Mouse (Mus musculus) MEL (cell line): ENCODE results near the gene Farsa. TPM values are rescaled to one million over a fixed set of nuclear protein-coding genes. Genes with fewer than 3 reads are reported as not detected.

Experiments
- DNase-seq: peaks from one replicate; pipeline ENCODE4 v3.0.0; 2011; ENCODE audit warnings: low read depth, low spot score
- H3K27ac ChIP-seq: 2 replicates; pipeline ENCODE4 v1.5.1; 2012; ENCODE audit warnings: low read depth, mild to moderate bottlenecking, control low read depth, low read length, moderate library complexity; ENCODE audit not compliant: control insufficient read depth
- H3K27me3 ChIP-seq, 2 experiments: fragments of 150-350 bp in 1 of 2; sonication (generic) in 1 of 2; 2 replicates each; pipeline ENCODE4 v1.6.1; 2012; ENCODE audit warnings: low read length in 2 of 2, mild to moderate bottlenecking in 2 of 2, improper control_type of control experiment in 1 of 2, moderate library complexity in 1 of 2; ENCODE audit not compliant: insufficient read depth in 2 of 2, control insufficient read depth in 1 of 2
- H3K36me3 ChIP-seq, 2 experiments: 2 replicates each; pipeline ENCODE4 v1.6.1; 2012 to 2014; ENCODE audit warnings: low read length in 2 of 2, improper control_type of control experiment in 1 of 2, inconsistent platforms in 1 of 2, mild to moderate bottlenecking in 1 of 2; ENCODE audit not compliant: insufficient read depth in 2 of 2, control insufficient read depth in 1 of 2
- H3K4me1 ChIP-seq, 2 experiments: fragments of 150-350 bp in 1 of 2; sonication (generic) in 1 of 2; 2 replicates each; pipeline ENCODE4 v1.6.1; 2012; ENCODE audit warnings: low read length in 2 of 2, improper control_type of control experiment in 1 of 2, mild to moderate bottlenecking in 1 of 2; ENCODE audit not compliant: insufficient read depth in 2 of 2, control insufficient read depth in 1 of 2
- H3K4me3 ChIP-seq, 2 experiments: fragments of 150-350 bp in 1 of 2; sonication (generic) in 1 of 2; 2 replicates each; pipeline ENCODE4 v1.5.1; 2012; ENCODE audit warnings: low read depth in 2 of 2, low read length in 2 of 2, mild to moderate bottlenecking in 2 of 2, moderate library complexity in 2 of 2, control low read depth in 1 of 2, improper control_type of control experiment in 1 of 2; ENCODE audit not compliant: control insufficient read depth in 1 of 2, insufficient read depth in 1 of 2
- H3K79me2 ChIP-seq: 2 replicates; pipeline ENCODE4 v1.6.1; 2012; ENCODE audit warnings: mild to moderate bottlenecking, low read length, moderate library complexity; ENCODE audit not compliant: control insufficient read depth, poor library complexity, insufficient read depth
- H3K9ac ChIP-seq: 2 replicates; pipeline ENCODE4 v1.6.1; 2012; ENCODE audit warnings: low read depth, mild to moderate bottlenecking, control low read depth, low read length, moderate library complexity; ENCODE audit not compliant: control insufficient read depth, poor library complexity, severe bottlenecking
- H3K9me3 ChIP-seq: fragments of 150-350 bp; sonication (generic); replicated peaks from 2 replicates; pipeline ENCODE4 v1.6.1; 2012; ENCODE audit warnings: mild to moderate bottlenecking, low read length, improper control_type of control experiment, moderate library complexity; ENCODE audit not compliant: insufficient read depth
- BHLHE40 ChIP-seq: IDR thresholded peaks from 2 replicates; pipeline ENCODE4 v1.6.1; 2012; ENCODE audit warnings: low read depth, mild to moderate bottlenecking, inconsistent platforms, low read length, improper control_type of control experiment, borderline replicate concordance
- CHD1 ChIP-seq: IDR thresholded peaks from 2 replicates; pipeline ENCODE4 v1.6.1; 2012; ENCODE audit warnings: low read depth, mild to moderate bottlenecking, inconsistent platforms, low read length, improper control_type of control experiment
- CHD2 ChIP-seq: IDR thresholded peaks from 2 replicates; pipeline ENCODE4 v1.6.1; 2011; ENCODE audit warnings: low read length, improper control_type of control experiment
- CTCF ChIP-seq, 3 experiments: IDR thresholded peaks in 2 of 3; conservative IDR thresholded peaks in 1 of 3; 2 replicates each; pipeline ENCODE4 v1.5.1; 2011 to 2012; ENCODE audit warnings: low read length in 3 of 3, low read depth in 2 of 3, mild to moderate bottlenecking in 2 of 3, improper control_type of control experiment in 1 of 3, inconsistent platforms in 1 of 3, mixed read lengths in 1 of 3, moderate library complexity in 1 of 3; ENCODE audit not compliant: control insufficient read depth in 1 of 3, insufficient read depth in 1 of 3, poor library complexity in 1 of 3, severe bottlenecking in 1 of 3
- E2F4 ChIP-seq: IDR thresholded peaks from 2 replicates; pipeline ENCODE4 v1.6.1; 2011; ENCODE audit warnings: low read depth, low read length, improper control_type of control experiment, borderline replicate concordance
- ELF1 ChIP-seq: IDR thresholded peaks from 2 replicates; pipeline ENCODE4 v1.6.1; 2014; ENCODE audit warnings: low read depth, mild to moderate bottlenecking, inconsistent platforms, low read length, improper control_type of control experiment, moderate library complexity
- EP300 ChIP-seq, 2 experiments: IDR thresholded peaks; 2 replicates each; pipeline ENCODE4 v1.6.1; 2011; ENCODE audit warnings: improper control_type of control experiment in 2 of 2, low read length in 2 of 2, low read depth in 1 of 2, mild to moderate bottlenecking in 1 of 2
- ETS1 ChIP-seq: IDR thresholded peaks from 2 replicates; pipeline ENCODE4 v1.6.1; 2012; ENCODE audit warnings: low read depth, mild to moderate bottlenecking, inconsistent platforms, low read length, improper control_type of control experiment, moderate library complexity
- HCFC1 ChIP-seq: IDR thresholded peaks from 2 replicates; pipeline ENCODE4 v1.6.1; 2012; ENCODE audit warnings: low read depth, mild to moderate bottlenecking, inconsistent platforms, low read length, improper control_type of control experiment, moderate library complexity
- JUND ChIP-seq: IDR thresholded peaks from 2 replicates; pipeline ENCODE4 v1.6.1; 2011; ENCODE audit warnings: low read depth, mild to moderate bottlenecking, improper control_type of control experiment, low read length
- KAT2A ChIP-seq: conservative IDR thresholded peaks from 2 replicates; pipeline ENCODE4 v1.6.1; 2012; ENCODE audit warnings: low read depth, low read length, improper control_type of control experiment, inconsistent platforms
- MAX ChIP-seq: IDR thresholded peaks from 2 replicates; pipeline ENCODE4 v1.6.1; 2011; ENCODE audit warnings: low read length, improper control_type of control experiment
- MAZ ChIP-seq: IDR thresholded peaks from 2 replicates; pipeline ENCODE4 v1.6.1; 2012; ENCODE audit warnings: low read depth, mild to moderate bottlenecking, inconsistent platforms, low read length, improper control_type of control experiment
- MXI1 ChIP-seq: IDR thresholded peaks from 2 replicates; pipeline ENCODE4 v1.6.1; 2011; ENCODE audit warnings: mild to moderate bottlenecking, low read depth, low read length, improper control_type of control experiment
- MYB ChIP-seq: IDR thresholded peaks from 2 replicates; pipeline ENCODE4 v1.6.1; 2011; ENCODE audit warnings: mild to moderate bottlenecking, low read depth, low read length, improper control_type of control experiment
- NELFE ChIP-seq: IDR thresholded peaks from 2 replicates; pipeline ENCODE4 v1.6.1; 2011; ENCODE audit warnings: low read depth, low read length, improper control_type of control experiment
- POLR2A ChIP-seq, 2 experiments: IDR thresholded peaks; 2 replicates each; pipeline ENCODE4 v1.6.1; 2011 to 2012; ENCODE audit warnings: low read length in 2 of 2, mild to moderate bottlenecking in 2 of 2, control low read depth in 1 of 2, improper control_type of control experiment in 1 of 2, low read depth in 1 of 2, moderate library complexity in 1 of 2; ENCODE audit not compliant: control insufficient read depth in 1 of 2, insufficient read depth in 1 of 2, poor library complexity in 1 of 2
- POLR2AphosphoS5 ChIP-seq: IDR thresholded peaks from 2 replicates; pipeline ENCODE4 v1.6.1; 2012; ENCODE audit warnings: low read depth, borderline replicate concordance, mild to moderate bottlenecking, inconsistent platforms, low read length, moderate library complexity, mixed read lengths
- RAD21 ChIP-seq: IDR thresholded peaks from 2 replicates; pipeline ENCODE4 v1.6.1; 2011; ENCODE audit warnings: mild to moderate bottlenecking, low read depth, low read length, improper control_type of control experiment
- RCOR1 ChIP-seq: IDR thresholded peaks from 2 replicates; pipeline ENCODE4 v1.6.1; 2012; ENCODE audit warnings: low read depth, mild to moderate bottlenecking, inconsistent platforms, low read length, improper control_type of control experiment
- SIN3A ChIP-seq: IDR thresholded peaks from 2 replicates; pipeline ENCODE4 v1.6.1; 2012; ENCODE audit warnings: low read length, improper control_type of control experiment, inconsistent platforms
- SMC3 ChIP-seq: IDR thresholded peaks from 2 replicates; pipeline ENCODE4 v1.6.1; 2011; ENCODE audit warnings: low read depth, low read length, improper control_type of control experiment
- TBP ChIP-seq: IDR thresholded peaks from 2 replicates; pipeline ENCODE4 v1.8.0; 2011; ENCODE audit warnings: low read depth, low read length, improper control_type of control experiment
- TCF12 ChIP-seq: IDR thresholded peaks from 2 replicates; pipeline ENCODE4 v1.6.1; 2014; ENCODE audit warnings: low read depth, mild to moderate bottlenecking, inconsistent platforms, low read length, improper control_type of control experiment, moderate library complexity
- UBTF ChIP-seq: IDR thresholded peaks from 2 replicates; pipeline ENCODE4 v1.6.1; 2012; ENCODE audit warnings: low read depth, mild to moderate bottlenecking, inconsistent platforms, low read length, improper control_type of control experiment, moderate library complexity, borderline replicate concordance; ENCODE audit not compliant: insufficient read depth
- USF1 ChIP-seq: IDR thresholded peaks from 2 replicates; pipeline ENCODE4 v1.6.1; 2014; ENCODE audit warnings: low read depth, mild to moderate bottlenecking, inconsistent platforms, low read length, improper control_type of control experiment, moderate library complexity
- USF2 ChIP-seq, 2 experiments: IDR thresholded peaks; 2 replicates each; pipeline ENCODE4 v1.6.1; 2011 to 2012; ENCODE audit warnings: improper control_type of control experiment in 2 of 2, low read length in 2 of 2, borderline replicate concordance in 1 of 2, inconsistent platforms in 1 of 2, low read depth in 1 of 2, mild to moderate bottlenecking in 1 of 2; ENCODE audit not compliant: insufficient read depth in 1 of 2
- ZC3H11A ChIP-seq: IDR thresholded peaks from 2 replicates; pipeline ENCODE4 v1.6.1; 2012; ENCODE audit warnings: low read depth, mild to moderate bottlenecking, inconsistent platforms, low read length, improper control_type of control experiment
- ZNF384 ChIP-seq: IDR thresholded peaks from 2 replicates; pipeline ENCODE4 v1.6.1; 2012; ENCODE audit warnings: low read depth, mild to moderate bottlenecking, inconsistent platforms, low read length, improper control_type of control experiment
- polyA plus RNA-seq, 2 experiments: library from polyadenylated mRNA; stranded (reverse) in 1 of 2; unstranded in 1 of 2; fragments of >175 nt in 1 of 2; fragments of >200 nt in 1 of 2; gene quantifications; 2 replicates each; pipeline versions ENCODE4 v1.2.1 to v1.2.4; 2012; ENCODE audit warnings: low replicate concordance in 2 of 2, low read depth in 1 of 2; ENCODE audit not compliant: insufficient read length in 2 of 2, insufficient read depth in 1 of 2, missing spikeins in 1 of 2
- total RNA-seq: library from RNA; depleted of rRNA; stranded (reverse); fragments of 300-350 nt; gene quantifications from 2 replicates; pipeline ENCODE4 v1.2.3, GENCODE M21; 2012

Gene Farsa
- total and polyA plus RNA-seq, 3 experiments, result 152 to 295 (median 245) TPM

- Histone ChIP-seq H3K9me3 (no peaks in the 10 kb centered on the region), H3K4me1 (peaks cover 4 to 5% of the 10 kb centered on the region in 2 experiments; a peak in 3 of 4 replicates), H3K79me2 (no peaks in the 10 kb centered on the region; the same call in 1 of the 2 replicates), H3K36me3 (peaks cover 0 to 6% of the 10 kb centered on the region in 2 experiments; a peak in 1 of 4 replicates), H3K27me3 (no peaks in the 10 kb centered on the region), H3K9ac (no peak overlapping the region), H3K4me3 (no peak overlapping the region), H3K27ac (no peak overlapping the region)
- TF ChIP-seq CTCF (IDR thresholded peaks at IDR 0.05 in 2 of 3, conservative IDR thresholded peaks at IDR 0.05 in 1 of 3; ENCODE audit: control insufficient read depth in 1 of 3, insufficient read depth in 1 of 3, low read depth in 2 of 3, low read length in 3 of 3, poor library complexity in 1 of 3, severe bottlenecking in 1 of 3) (peak; percentile 82 to 93 (median 89)), ZNF384 (no peak), E2F4 (no peak), CHD2 (no peak), CHD1 (no peak), UBTF (no peak), ZC3H11A (peak; percentile 22; the same call in 1 of the 2 replicates), RAD21 (peak; percentile 62), RCOR1 (no peak), BHLHE40 (no peak), SMC3 (peak; percentile 67)
- DNase-seq, result peak; percentile 88
Measured at GRCm38 (mm10) chr8:84823653-84824052, 33.1 kb upstream of the Farsa start.

DNA sequence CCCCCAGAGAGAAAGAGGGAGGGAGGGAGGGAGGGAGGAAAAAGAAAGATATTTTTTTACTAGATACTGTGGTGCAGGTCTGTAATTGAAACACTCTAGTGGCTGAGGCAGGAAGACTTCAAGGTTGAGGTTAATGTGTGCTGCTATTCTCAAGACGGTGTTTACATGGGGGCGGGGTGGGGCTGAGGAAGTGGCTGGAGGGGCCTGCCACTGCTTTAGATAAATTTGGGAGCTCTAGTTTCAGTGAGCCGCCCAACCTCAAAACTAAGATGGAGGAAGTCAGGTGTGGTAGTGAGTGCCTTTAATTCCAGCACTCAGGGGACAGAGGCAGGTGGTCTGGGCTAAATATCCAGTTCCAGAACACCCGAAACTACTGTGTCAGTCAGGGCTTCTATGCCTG lies 31.2 kb upstream of the Farsa start:
- H3K79me2 ChIP-seq, result no peaks in the 10 kb centered on the region; the same call in 1 of the 2 replicates
- H3K9me3 ChIP-seq, result no peaks in the 10 kb centered on the region
- peaks cover 0 to 6% of the 10 kb centered on the region in 2 experiments; a peak in 1 of 4 replicates for H3K36me3 ChIP-seq
- peak; percentile 78 for DNase-seq
- no peaks in the 10 kb centered on the region for H3K27me3 ChIP-seq
- TF ChIP-seq E2F4 (no peak), RCOR1 (0 out of 2 replicates have a peak, but pooled peaks have one; percentile 14), MAZ (peak; percentile 75), EP300 (IDR thresholded peaks at IDR 0.05; ENCODE audit: low read depth in 1 of 2, low read length in 2 of 2) (peak in 1 of 2 experiments; percentile 27; a peak in 1 of 4 replicates), KAT2A (no peak), ZNF384 (0 out of 2 replicates have a peak, but pooled peaks have one; percentile 7), SMC3 (no peak), JUND (no peak), POLR2AphosphoS5 (no peak), USF1 (no peak), MAX (no peak; the same call in 1 of the 2 replicates), UBTF (no peak), MYB (no peak), NELFE (no peak), MXI1 (peak; percentile 52), HCFC1 (0 out of 2 replicates have a peak, but pooled peaks have one; percentile 37), TCF12 (peak; percentile 41; the same call in 1 of the 2 replicates), CTCF (IDR thresholded peaks at IDR 0.05 in 2 of 3, conservative IDR thresholded peaks at IDR 0.05 in 1 of 3; ENCODE audit: control insufficient read depth in 1 of 3, insufficient read depth in 1 of 3, low read depth in 2 of 3, low read length in 3 of 3, poor library complexity in 1 of 3, severe bottlenecking in 1 of 3) (no peak), TBP (no peak), USF2 (IDR thresholded peaks at IDR 0.05; ENCODE audit: borderline replicate concordance in 1 of 2, insufficient read depth in 1 of 2, low read depth in 1 of 2, low read length in 2 of 2) (no peak), ELF1 (peak; percentile 55), SIN3A (peak; percentile 66; the same call in 1 of the 2 replicates), CHD2 (no peak), POLR2A (IDR thresholded peaks at IDR 0.05; ENCODE audit: control insufficient read depth in 1 of 2, insufficient read depth in 1 of 2, low read depth in 1 of 2, low read length in 2 of 2, poor library complexity in 1 of 2) (no peak), ETS1 (peak; percentile 31; the same call in 1 of the 2 replicates), BHLHE40 (peak; percentile 36; the same call in 1 of the 2 replicates), RAD21 (no peak), ZC3H11A (no peak)
- H3K9ac ChIP-seq, result peak overlapping the region; percentile 35
- H3K4me1 ChIP-seq, result peaks cover 4 to 5% of the 10 kb centered on the region in 2 experiments; a peak in 3 of 4 replicates
- peak overlapping the region; percentile 50 to 61 for H3K4me3 ChIP-seq
- peak overlapping the region; percentile 71 for H3K27ac ChIP-seq
